Mouse (Mus musculus): ENCODE data around the gene Cplane1. TPM values are rescaled to one million over a fixed set of nuclear protein-coding genes. Genes with fewer than 3 reads are reported as not detected.
"Not testable (repeated sequence)": the region's sequence is repeated elsewhere in the genome, so short reads cannot be mapped to it uniquely, and the experiment has no call there.

The Cplane1 gene
- 10 to 100 TPM; 21.8 to 34.7 TPM for total RNA-seq (2021)

DNA sequence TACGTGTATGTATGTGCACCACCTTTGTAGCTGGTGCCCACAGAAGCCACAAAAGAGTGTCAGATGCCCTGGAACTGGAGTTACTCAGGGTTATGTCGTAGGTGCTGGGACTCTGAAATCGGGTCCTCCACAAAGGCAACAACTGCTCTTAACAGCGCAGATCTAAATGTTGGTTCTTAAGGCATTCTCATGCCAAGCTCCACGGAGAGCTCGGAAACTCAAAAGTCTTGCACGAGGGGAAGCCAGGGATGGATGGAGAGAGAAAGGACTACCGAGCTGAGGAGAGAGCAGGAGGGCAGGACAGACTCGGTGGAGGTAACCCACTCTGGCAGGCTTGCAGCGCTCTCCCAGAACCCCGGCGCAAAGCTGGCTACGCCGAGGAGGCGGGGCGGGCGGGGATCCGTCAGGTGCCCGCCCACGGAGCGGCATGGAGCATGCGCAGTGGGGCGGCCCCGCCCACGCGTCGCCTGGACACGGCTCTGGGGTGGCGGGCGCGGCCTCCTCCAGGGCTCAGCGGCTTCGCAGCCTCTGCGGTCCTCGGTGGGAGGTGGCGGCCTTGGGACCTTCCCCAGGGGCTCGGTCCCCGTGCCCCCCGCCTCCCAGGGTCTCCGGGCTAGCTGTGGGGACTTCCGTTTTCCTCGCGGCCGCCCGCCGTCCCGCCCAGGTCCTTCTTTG, at the start of gene Cplane1:
Gene Cplane1 (plus strand): TSS at position 516 of the 675 bp plus-strand sequence.
- peak; percentile 95 to 96 for DNase-seq (ENCODE audit: extremely low spot score in 1 of 2, low spot score in 1 of 2)

DNA sequence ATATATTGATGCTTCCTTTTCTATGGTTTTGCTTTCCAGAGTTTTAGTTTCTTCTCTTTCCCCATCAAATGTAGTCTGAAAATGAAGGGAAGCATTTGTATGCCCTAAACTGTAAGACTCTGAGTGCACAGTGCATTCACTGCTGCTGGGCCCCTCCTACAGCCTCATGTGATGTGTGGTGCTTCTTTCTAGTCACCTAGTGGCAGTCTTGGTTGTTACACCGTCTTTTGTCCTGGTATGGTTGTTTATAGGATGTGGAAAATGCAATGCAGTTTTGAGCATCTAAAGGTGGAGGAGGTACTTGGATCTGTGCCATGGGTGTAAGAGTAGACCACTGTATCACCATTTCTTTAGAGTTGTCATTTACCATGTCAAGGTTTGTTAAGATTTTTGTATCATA, 39.6 kb upstream of the Cplane1 start:
- DNase-seq (ENCODE audit: extremely low spot score in 1 of 2, low spot score in 1 of 2): no peak

DNA sequence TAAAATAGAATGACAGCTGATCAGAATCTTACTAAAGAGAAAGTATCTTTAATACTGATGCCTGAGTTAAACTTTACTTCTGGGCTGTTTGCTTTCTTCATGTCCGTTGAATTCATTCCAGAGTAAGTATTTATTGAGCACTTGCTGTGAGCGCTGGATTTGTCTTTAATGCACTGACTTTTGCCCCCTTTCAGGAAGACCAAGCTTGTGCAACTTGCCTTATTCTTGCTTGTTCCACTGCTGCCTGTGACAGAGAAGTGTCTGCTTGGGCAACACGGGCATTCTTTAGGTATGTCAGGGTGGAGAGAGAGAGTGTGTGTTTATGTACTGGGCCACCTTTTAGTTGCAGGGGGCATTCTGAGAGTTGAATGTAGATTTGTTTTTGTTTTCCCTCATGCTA, 37.6 kb upstream of the Cplane1 start:
- no peak for DNase-seq (ENCODE audit: extremely low spot score in 1 of 2, low spot score in 1 of 2)

DNA sequence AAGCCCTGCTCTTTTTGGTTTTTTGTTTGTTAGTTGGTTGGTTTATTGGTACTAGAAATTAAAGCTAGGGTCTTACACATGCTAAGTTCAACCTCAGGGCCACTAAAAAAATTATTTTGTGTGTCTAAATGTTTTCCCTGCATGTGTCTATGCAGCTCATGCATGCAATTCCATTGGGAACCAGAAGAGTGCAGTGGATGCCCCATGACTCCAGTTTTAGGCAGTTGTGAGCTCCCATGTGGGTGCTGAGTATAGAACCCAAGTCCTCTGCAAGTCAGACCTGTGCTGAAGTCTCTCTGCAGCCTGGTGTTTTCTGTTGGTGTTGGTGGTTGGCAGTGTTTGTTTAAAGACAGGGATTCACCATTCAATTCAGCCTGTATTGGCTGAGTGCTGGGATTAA, 37.1 kb upstream of the Cplane1 start:
- DNase-seq (ENCODE audit: extremely low spot score in 1 of 2, low spot score in 1 of 2): no peak

DNA sequence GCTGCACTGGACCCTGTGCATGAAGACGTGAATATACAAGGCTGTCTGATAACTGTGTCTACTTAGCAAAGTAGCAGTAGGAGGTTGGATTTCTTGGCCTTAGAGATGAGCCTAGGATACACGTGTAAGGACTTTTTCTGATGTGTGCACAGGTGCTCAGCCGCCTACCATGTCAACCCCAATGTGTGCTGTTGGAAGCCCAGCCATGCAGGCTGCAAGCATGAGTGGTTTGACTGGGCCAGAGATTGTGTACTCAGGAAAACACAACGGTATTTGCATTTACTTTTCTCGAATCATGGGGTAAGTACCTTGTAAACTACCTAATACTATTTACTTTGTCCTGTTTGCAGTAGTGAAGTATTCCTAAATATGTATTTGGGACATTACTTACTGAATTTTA, 33.3 kb upstream of the Cplane1 start:
- no peak for DNase-seq (ENCODE audit: extremely low spot score in 1 of 2, low spot score in 1 of 2)

DNA sequence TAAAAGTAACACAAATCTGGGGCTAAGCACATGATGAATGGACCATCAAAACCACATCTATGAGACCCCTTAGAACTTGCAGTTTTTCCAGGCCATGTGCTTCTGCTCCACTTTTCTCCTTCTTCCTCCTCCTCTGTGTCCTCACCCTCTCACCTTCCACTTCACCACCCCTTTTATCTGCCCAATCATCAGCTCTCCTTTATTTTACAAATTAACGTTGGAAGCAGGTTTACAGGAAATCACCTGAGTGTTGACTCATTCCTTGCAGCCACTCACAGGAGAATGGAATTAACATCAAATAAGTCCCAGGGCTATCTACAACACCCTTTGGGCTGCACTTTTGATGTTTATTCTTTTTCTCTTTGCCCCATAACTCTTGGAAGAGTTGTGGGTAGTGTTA, 7.1 kb upstream of the Cplane1 start:
- DNase-seq (ENCODE audit: extremely low spot score in 1 of 2, low spot score in 1 of 2): no peak

DNA sequence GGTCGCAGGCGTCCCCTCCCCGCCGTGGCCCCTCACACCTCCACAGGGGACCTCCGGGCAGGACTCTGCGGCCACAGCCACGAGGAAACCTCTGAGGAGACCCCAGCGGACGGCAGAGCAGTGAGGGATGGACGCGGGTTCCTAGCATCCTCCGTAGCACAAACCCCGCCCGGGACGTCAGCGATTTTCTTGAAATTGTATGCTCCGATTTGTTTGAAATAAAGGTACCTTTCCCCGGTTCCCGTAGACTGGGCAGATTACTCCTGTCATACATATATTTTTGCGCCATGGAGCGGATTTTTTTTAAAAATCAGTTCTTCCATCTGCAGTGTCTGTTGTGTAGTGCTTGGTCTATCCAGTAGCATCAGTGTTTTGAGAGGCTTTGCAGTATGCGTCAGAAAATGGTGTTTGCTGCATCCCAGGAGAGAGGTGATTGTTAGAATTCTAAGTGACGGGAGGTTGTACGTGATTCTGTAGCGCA, 400 bp downstream of the Cplane1 start:
- DNase-seq (ENCODE audit: extremely low spot score in 1 of 2, low spot score in 1 of 2): peak in 1 of 2 experiments; percentile 36

DNA sequence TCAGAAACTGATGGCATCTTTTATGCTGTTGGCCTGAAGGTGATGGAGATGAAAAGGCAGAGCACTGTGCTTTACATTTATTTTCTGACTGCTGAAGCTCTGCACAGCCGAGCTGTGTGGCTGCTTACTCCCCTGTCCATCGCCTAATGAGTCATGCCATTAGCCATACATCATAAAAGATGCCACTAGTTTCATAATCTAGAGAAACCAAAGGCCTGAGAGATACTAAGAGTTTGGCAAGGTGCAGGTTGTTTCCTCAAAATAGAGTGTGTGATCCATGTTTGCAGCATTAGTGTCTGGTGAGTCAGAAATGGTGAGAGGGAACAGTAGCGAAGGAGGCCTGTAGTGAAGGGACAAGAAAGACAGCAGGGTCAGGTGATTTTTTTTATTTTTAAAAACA, 20.7 kb downstream of the Cplane1 start:
- DNase-seq (ENCODE audit: extremely low spot score in 1 of 2, low spot score in 1 of 2): no peak

DNA sequence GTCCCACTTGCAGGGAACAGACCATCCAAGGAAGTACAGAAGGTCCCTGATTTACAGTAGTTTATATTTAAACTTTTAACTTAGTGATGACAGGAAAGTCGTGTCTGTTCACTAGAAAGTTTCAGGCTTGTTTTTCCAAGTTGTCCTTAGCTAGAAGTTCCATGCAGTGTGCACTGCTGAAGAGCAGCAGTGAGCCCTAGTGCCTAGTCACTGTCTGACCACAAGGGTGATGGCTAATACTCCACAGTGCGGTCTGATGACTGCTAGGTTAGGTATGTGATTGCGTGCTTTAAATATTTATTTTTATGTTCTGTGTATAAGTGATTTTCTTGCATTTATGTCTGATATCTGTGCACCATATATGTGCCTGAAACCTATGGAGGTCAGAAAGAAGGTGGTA, 21.5 kb downstream of the Cplane1 start:
- DNase-seq (ENCODE audit: extremely low spot score in 1 of 2, low spot score in 1 of 2): no peak

DNA sequence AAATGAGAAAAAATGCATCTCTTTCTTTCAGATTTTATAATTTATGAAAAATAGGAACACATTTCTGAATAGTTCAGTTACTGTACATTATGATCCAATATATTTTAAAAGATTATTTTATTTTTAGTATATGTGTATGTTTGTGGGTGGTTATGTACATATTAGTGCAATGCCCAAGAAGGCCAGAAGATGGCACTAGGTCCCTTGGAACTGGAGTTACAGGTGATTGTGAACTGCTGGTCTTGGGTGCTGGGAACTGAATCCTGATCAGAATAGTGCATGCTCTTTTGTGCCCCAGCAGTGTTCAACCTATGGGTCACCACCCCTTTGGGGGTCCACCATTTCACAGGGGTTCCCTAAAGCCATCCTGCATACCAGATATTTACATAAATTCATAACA, 31.4 kb downstream of the Cplane1 start:
- DNase-seq (ENCODE audit: extremely low spot score in 1 of 2, low spot score in 1 of 2): no peak

DNA sequence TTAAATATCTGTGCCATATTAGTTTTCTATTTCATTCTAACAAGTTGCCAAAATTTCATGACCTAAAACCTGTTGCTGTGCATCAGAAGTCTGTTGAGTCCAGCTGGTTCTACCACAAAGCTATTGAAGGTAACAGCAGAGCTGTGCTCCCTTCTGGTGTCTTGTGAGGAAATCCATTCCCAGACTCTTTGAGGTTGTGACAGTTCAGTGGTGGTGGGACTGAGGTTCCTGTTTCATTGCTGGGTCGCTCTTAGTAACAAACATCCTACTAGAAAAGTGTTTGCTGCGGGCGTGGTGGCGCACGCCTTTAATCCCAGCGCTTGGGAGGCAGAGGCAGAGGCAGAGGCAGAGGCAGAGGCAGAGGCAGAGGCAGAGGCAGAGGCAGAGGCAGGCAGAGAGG, 39.5 kb downstream of the Cplane1 start:
- DNase-seq (ENCODE audit: extremely low spot score in 1 of 2, low spot score in 1 of 2): no peak

DNA sequence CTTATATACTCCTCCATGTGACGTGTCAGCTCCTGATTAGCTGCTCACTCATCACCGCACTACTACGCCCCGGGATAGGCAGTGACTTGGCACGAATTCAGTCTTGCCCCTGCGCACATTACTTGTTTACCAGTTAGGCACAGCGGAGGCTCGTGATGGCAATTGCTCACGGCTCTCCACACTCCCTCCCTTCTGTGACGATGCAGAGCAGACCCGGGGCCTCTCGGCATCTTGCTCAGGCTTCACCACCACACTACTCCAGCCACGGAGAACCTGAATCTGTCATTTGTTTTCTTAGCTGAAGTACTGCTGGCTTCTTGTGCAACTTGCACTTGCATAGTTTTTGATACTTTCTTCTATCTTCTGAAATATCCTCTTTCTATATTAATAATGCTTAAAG, 45.9 kb downstream of the Cplane1 start:
- DNase-seq (ENCODE audit: extremely low spot score in 1 of 2, low spot score in 1 of 2): no peak

DNA sequence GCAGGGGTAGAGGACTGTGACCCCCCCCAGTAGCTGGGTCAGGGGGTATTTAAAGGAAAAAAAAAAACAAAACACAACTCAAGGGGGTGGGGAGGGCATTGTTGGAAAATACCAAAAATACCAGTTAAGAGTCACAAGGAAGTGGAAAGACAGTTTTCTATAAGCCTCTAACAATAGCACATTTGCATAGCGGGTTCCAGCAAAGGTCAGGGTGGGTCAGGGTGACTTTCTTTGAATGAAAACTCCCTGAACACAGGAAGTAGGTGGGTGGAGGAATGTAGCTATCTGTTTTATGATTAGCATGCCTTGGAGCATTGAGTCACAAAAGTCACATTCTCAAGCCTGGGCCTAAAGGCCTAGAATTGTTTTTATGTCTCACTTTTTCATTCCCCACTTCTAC, 65.3 kb downstream of the Cplane1 start:
- not testable (repeated sequence) for DNase-seq (ENCODE audit: extremely low spot score in 1 of 2, low spot score in 1 of 2)

DNA sequence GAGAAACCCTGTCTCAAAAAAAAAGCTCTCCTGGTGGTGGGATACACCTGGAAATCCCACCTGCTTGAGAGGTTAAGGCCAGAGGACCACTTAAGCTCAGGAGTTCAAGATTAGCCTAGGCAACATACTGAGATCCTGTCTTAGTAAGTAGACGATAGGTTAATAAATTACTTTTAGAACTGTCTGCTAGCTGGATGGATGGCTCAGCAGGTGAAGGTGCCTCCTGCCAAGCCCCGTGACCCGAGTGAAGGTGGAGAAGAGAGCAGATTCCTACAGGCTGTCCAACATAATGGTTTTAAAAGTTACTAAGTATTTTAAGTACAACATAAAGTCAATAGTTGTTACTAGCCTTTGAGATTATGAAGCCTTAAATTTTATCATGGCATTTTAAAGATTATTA, 97.0 kb downstream of the Cplane1 start:
- DNase-seq (ENCODE audit: extremely low spot score in 1 of 2, low spot score in 1 of 2): no peak

DNA sequence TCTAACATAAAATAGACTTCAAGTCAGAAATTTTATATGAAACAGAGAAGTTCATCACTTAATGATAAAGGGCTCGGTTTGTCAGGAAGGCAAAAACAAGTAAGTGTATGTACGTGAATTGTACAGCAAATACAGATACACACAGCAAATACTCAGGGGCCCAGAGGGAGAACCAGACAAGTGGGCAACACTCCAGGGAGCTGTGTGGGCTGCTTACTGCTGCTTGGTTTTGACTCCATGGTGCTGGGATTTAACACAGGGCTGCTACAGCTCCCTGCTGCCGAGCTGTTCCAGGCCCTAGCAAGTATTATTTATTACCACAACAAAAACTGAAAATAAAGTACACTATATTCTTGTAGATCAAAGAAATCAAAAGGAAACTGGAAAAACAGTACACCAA, 98.3 kb downstream of the Cplane1 start:
- DNase-seq (ENCODE audit: extremely low spot score in 1 of 2, low spot score in 1 of 2): no peak

DNA sequence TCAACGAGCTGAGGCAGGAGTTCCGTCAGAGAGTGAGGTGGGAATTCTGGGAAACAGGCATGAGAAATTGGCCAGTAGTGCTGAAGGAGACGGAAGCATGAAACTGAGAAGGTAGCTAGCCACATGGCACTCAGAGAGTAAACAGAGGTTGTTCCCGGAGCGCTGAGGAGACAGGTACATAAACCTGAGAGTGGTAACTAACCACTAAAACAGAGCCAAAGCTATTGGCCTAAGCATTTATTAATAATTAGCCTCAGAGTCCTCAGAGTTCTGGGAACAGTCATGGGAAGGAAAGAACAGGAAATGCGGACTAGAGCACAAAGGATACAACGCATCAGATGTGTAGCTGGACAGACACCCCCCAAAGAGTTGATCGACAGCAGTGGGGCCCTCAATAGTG, 99.3 kb downstream of the Cplane1 start:
- DNase-seq (ENCODE audit: extremely low spot score in 1 of 2, low spot score in 1 of 2): no peak

DNA sequence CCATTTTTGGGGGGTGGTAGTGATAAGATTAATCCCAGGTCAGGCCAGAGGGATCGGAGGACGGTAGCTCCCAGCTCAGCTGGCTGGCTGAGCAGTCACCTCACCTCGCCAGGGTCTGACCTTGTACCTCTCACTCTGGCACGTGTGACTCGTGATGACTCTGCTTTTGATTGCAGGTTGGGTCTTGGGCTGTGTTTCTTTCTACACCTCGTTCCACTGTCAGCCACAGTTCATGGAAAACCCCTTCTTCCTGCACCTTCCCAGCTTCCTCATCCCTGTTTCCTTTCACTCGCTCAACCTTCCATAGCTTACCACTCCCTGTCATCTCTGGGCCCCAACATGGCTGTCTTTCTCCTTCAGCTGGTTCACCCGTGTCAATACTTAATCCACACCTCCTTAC, 103.0 kb downstream of the Cplane1 start:
- DNase-seq (ENCODE audit: extremely low spot score in 1 of 2, low spot score in 1 of 2): no peak

DNA sequence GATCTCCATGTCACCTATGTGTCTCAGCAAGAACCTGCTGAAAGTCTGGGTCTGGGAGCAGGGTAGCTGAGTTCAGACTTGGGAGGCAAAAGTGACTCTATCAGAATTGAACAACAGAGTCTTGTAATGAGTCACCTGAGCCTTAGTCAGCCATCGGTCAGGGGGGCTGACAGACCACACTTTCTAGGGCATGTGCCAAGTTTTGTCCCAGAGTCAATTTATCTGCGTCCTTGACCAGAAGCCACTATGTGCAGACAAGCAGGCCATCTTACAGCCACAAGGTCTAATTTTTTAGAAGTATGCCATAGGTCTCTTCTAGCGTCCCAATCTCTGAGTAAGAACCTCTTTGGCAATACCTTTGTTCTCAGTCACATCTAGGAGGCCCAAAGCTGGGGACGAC, 109.0 kb downstream of the Cplane1 start:
- DNase-seq (ENCODE audit: extremely low spot score in 1 of 2, low spot score in 1 of 2): not testable (repeated sequence)

DNA sequence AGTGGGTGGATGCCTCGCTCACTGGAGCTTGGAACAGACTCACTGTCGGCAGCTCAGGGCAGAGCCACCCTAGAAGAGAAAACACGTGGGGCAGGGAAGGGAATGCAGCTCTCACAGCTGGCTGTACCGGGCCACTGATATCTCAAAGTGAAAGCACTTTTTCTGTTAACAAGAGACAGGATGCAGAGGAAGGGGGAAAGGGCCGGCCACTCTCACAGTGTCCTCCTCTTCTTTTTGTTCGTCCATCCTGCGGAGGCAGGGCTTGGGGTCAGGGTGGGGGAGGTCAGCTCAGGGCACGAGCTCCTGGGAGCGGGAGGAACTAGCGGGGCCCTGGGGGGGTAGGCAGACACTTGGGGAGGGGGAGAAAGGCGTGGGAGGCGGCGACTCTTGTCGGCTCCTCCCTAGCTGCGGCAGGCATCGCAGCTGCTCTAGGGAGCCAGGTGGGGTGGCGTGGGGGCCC, 110.4 kb downstream of the Cplane1 start:
- no peak for DNase-seq (ENCODE audit: extremely low spot score in 1 of 2, low spot score in 1 of 2)

DNA sequence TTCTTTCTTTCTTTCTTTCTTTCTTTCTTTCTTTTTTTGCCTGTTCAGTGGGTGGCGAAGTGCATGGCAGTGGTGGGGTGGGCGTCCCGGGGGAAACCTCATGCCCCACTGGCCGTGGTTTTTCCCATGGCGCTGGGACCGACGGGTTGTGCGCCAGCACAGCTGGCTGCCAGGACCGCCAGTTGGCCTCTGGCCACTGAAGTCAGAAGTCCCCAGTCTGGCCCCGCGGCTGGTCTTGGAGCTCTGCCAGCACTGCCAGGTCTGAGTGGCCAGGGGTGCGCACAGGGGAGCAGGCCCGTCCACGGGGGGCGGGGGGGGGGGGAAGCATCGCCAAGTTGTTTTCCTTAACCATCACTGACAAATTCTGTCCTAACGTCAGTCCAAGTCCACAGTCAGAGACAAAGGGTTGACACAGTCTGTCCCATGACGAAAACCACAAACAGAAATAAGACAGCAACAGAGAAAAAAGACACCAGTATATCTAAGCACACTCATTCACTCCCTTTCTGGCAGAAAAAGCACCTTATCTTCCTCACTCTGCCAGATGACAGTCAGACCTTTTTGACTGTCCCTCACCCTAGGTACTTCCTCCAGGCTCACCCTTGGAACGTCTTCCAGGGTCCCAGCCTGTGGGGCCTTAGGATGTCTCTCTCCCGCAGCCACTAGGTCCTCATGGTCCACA, 111.2 kb downstream of the Cplane1 start:
- DNase-seq (ENCODE audit: extremely low spot score in 1 of 2, low spot score in 1 of 2): no peak

DNA sequence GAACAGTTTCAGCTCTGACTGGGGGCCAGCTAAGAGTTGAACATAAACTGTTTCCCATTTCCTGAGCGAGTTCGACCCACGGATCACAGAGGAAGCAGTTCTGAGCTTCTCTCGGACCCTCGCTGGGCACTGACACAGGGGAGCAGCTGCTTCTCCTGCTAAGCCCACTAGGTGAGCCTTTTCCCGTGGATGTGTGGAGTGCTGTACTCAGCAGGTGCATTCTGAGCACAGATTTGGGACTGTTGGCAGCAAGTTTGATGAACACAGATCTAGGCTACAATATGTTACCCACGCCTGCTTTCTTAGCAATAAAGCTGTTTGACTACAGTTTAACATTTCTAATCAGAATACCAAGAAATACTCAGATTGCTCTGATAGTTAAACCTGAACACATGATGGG, 112.8 kb downstream of the Cplane1 start:
- peak in 1 of 2 experiments; percentile 19 for DNase-seq (ENCODE audit: extremely low spot score in 1 of 2, low spot score in 1 of 2)

DNA sequence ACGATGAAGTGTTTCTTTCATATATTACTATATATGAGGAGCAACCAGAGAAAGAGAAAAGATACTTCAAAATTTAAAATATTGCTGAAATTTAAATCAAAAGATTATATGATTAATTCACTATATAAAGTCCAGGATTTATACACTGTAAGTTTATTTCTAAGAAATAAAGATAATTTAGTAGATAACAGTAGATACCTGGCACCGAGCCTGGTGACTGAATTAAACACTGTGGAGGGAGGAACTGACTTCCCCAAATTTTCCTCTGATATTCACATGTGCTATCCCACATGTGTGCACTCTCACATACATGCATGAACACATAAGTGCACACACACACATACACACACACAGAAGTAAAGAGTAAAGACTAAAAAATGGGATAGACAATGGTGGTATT, 113.2 kb downstream of the Cplane1 start:
- no peak for DNase-seq (ENCODE audit: extremely low spot score in 1 of 2, low spot score in 1 of 2)

Data from layer of hippocampus, postnatal 25 days (tissue).